Mouse (Mus musculus) gonadal fat pad, adult 2 months (tissue): ENCODE data around the gene Aebp2. TPM values are rescaled to one million over a fixed set of nuclear protein-coding genes. Genes with fewer than 3 reads are reported as not detected.
A peak's percentile ranks its signal among the peaks of the same experiment; 100 is the strongest.
"Not testable (repeated sequence)": the region's sequence is repeated elsewhere in the genome, so short reads cannot be mapped to it uniquely, and the experiment has no call there.

Experiments used
- DNase-seq: peaks from one replicate; pipeline ENCODE4 v3.0.0-alpha.2; 2012; ENCODE audit warnings: low read depth
- polyA plus RNA-seq: library from polyadenylated mRNA; depleted of rRNA; stranded (reverse); fragments of >200 nt; gene quantifications from 2 replicates; pipeline ENCODE4 v1.2.3, GENCODE M21; 2012; rRNA removed

Gene Aebp2
- 25.3 and 30.2 TPM in 2 replicates for polyA plus RNA-seq

DNA sequence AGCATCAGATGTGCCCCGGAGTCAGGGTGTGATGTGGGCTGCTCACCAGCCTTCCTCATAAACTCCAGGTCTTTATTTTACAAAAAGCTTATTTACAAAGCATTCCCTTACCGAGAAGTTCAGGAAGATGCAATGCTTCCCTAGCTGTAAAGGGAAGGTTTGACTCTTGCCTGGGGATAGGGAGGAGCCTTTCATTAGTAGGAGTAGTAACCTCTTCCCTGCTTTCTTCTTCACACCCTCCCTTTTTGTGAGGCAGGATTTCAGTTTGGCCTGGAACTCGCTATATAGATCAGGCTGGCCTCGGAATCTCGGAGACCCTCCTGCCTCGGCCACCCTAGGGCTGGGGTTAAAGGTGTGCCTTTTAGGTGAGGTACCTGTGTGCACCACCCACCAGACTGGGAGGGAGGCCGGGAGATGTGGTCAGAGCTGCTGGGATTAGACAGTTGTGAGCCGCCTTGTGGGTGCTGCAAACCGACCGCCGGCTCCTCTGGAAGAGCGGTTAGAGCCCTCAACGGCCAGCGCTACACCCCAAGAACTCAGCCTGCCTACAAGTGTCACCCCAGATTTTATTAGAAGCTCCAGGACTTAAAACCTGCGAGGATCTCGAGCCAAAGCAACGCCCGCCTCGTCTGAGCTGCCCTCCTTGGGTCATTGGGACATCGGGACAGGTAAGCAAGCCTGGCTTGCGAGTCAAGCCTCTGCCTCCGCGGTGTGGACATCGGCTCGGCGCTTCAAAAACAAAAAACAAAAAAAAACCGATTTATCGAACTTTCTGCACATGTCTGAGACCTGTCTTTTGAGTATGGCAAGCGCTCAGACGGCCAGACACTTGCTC is at the start of gene Aebp2:
Gene Aebp2, plus strand, starts transcription at position 273 of the 835 bp plus-strand sequence.
- no peak for DNase-seq

DNA sequence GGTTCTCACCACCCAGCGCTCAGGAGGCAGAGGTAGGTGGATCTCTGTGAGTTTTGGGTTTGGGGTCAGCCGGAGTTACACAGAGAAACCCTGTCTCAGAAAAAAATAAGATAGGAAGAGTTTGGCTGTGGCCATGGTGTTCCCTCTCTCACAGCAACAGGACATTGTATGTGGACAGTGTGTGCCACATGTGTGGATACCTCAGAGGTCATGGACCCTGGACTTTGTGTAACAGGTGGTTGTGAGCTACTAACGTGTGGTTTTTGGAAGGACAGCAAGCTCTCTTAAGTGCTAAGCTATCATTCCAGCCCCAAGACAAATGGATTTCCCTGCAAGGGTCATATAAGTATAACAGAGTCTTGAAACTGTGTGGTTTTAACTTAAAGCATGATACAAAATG is 47.5 kb upstream of the Aebp2 start:
- DNase-seq: no peak

GRCm38 (mm10) chr6:140576133-140576532 is 46.3 kb upstream of the Aebp2 start:
- DNase-seq: no peak

DNA sequence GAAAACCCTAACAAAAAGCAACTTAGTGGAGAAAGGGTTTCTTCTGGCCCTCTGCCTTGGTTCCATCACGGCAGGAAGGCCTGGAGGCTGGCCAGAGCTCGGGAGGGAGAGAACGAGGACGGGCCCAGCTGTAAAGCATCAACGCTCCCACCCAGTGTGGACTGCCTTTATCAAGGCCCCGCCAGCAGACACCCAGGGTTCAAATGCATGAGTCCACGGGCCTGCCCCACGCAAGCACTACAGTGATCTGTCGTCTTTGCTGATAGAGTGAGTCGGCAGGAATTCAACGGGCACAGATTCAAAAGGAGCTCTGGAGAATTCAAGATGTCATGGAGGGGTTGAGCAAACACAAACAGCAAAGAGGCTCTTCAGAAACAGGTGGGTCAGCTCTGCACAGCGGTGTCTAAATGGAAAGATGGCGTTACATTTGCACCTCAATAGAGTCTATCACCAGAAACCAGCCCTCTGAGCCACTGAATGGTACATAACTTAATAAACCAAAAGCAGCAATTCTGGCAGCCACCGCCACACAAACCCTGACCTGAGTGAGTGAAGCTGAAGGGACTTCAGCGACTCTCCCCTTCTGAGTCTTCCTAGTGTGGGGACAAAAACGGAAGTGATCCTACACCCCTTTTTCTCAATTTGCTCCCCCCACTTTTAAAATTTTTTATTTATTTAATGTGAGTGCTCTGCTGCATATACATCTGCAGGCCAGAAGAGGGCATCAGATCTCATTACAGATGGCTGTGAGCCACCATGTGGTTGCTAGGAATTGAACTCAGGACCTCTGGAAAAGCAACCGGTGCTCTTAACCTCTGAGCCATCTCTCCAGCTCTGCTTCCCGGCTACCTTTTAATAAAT is 45.3 kb upstream of the Aebp2 start:
- DNase-seq: no peak

- DNase-seq: no peak
Measured at GRCm38 (mm10) chr6:140577822-140578170, 44.7 kb upstream of the Aebp2 start.

- DNase-seq: not testable (repeated sequence)
Measured at GRCm38 (mm10) chr6:140578985-140579384, 43.5 kb upstream of the Aebp2 start.

DNA sequence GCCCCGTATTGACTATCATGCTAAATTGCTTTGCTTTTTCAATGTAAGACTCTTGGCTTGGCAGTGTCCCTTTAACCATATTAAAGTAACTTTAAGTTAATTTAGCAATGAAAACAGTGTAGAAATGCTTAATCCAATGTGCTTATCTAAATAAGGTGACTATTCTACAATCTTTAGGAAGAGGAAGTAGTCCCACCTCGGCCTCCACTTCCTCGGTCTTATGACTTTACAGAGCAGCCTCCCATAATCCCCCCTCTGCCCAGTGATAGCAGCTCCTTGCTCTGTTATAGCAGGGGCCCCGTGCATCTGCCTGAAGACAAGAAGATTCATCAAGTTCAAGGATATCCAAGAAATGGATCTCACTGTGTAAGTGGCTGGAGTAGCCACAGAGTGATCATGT is 42.3 kb upstream of the Aebp2 start:
- DNase-seq: no peak

- DNase-seq: no peak
Measured at GRCm38 (mm10) chr6:140586714-140587259, 35.7 kb upstream of the Aebp2 start.

GRCm38 (mm10) chr6:140591331-140591730 is 31.1 kb upstream of the Aebp2 start:
- no peak for DNase-seq

- no peak for DNase-seq
Measured at GRCm38 (mm10) chr6:140592713-140593112, 29.8 kb upstream of the Aebp2 start.

GRCm38 (mm10) chr6:140593420-140594170 is 28.9 kb upstream of the Aebp2 start:
- peak; percentile 42 for DNase-seq

- DNase-seq: not testable (repeated sequence)
Measured at GRCm38 (mm10) chr6:140595551-140595950, 26.9 kb upstream of the Aebp2 start.

DNA sequence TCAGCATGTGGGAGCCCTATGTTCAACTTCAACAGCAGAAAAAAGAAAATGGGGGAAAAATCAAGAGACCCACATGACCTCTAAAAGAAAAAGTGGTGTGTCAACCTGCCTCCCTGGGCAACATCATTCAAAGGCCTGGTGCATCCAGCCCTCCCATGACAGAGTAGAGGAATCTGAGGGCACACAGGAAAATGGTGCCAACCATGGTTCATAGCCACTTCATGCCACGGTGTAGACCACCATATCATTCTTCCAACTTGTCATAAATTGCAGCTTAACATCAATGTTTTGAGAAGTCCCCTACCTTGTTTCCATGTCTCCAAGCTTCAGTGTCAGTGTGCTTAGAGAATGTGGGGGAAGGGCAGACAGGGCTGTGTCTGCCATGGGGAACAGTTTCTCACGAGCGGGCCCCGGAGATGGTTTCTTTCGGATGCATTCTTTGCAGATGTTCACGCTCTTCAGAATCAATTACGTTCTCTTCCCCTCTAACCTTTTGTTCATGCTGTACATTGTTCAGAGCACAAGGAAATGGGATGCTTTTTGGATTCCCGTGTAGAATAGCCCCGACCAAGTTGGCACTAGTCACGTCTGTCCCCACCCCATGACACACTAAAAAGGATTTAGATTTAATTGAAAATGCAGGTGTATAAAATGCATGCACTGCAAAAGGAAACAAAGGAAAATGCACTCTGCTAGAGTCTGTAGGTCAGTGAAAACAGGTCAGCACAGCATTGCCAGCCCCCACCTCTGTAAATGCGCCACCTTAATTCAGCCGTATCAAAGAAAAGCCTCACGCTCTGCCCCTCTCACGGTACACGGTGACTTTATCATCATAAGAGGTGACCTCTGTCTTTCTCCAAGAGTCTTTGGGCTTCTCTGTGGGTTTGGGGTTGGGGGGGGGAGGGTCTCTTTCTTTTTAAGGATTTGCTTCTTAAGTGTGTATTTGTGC is 24.8 kb upstream of the Aebp2 start:
- DNase-seq: no peak

DNA sequence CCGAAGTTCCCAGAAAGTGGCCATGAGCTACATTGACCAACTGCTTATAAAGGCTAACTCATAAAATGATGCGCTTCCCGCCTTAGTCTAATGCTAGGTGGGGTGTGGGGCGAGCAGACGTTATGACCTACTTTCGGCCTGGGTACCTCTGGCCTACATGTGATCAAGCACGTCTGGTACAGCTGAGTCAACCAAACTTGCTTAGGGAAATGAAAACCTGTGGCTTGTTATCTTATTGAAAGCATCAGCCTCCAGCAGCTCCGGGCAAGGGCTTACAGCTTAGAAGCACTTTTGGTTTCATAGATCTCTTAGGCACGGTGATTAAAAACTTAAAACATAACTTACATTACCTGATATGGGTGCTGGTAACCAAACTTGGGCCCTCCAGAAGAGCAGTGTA is 23.9 kb upstream of the Aebp2 start:
- no peak for DNase-seq

DNA sequence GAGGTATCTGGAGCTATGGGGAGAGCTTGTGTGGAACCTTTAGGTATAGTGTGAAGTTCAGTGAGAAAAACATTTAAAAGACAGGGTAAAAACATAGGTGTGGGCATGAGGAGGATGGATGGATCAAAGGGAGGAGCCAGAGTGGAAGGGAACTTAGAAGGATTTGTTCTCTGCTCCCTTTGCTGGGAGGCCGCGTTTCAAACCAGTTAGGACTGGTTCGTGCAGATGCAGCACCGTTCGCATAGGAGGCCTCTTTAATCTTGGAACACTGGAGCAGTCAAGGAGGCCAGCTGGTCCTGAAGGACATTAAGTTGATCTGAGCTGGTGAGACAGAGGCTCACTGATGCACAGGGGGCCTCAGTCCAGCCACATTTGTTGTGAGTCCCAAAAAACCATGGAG is 23.1 kb upstream of the Aebp2 start:
- DNase-seq: no peak

- not testable (repeated sequence) for DNase-seq
Measured at GRCm38 (mm10) chr6:140600671-140601070, 21.8 kb upstream of the Aebp2 start.

- DNase-seq: no peak
Measured at GRCm38 (mm10) chr6:140601175-140601574, 21.3 kb upstream of the Aebp2 start.

DNA sequence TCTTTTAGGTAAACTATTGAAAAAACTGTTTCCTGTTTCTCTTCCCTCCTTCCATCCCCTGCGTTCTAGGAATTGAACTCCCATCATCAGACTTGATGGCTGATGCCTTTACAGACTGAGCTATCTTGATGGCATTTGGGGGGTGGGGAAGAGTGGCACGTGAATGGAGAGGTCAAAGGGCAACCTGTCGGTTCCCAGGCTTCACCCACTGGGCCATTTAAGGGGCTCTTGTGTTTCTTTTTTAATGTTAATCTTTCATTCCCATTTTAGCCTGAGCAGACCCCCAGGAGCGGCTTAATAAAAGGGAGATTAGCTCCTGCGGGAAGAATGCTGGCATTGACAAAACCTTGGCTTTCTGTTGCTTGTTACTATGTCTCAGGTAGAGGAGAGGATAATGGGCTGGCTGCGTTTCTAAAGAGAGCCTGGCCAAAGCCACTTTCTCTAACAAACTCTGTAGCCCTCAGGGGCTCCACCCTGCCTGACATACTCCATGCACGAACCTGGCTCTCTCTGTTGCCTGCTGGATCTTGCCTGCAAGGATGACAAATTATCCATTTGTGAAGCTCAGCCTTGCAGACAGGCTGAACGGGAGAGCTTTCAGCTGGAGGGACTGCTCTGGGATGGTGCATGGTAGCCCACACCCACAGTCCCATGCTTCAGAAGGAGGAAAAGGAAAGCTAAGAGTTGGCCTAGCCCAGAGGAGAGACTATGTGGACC is 19.1 kb upstream of the Aebp2 start:
- no peak for DNase-seq

DNA sequence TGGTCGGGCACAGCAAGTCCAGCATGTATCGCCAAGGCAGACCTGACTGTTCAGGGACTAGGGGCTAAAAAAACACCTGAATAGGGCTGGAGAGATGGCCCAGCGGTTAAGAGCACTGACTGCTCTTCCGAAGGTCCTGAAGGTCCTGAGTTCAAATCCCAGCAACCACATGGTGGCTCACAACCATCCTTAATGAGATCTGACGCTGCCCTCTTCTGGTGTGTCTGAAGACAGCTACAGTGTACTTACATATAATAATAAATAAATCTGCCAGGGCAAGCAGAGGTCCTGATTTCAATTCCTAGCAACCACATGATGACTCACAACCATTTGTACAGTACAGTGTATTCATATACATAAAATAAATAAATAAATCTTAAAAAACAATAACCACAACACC is 17.3 kb upstream of the Aebp2 start:
- not testable (repeated sequence) for DNase-seq

GRCm38 (mm10) chr6:140605732-140606131 is 16.7 kb upstream of the Aebp2 start:
- DNase-seq: no peak
